Mouse (Mus musculus): ENCODE results near the gene Thsd4. TPM values are rescaled to one million over a fixed set of nuclear protein-coding genes. Genes with fewer than 3 reads are reported as not detected.

Thsd4 gene
- polyA plus RNA-seq, 1 experiment from 2014 or later: 21.1 TPM

GRCm38 (mm10) chr9:60364166-60364781, 157.6 kb downstream of the Thsd4 start:
- Histone ChIP-seq H3K27me3 (replicated peaks) (no peaks in the 10 kb centered on the region), H3K4me2 (no peak overlapping the region), H3K36me3 (no peaks in the 10 kb centered on the region), H3K27ac (0 out of 2 replicates have a peak overlapping the region, but pooled peaks have one; percentile 18), H3K4me3 (replicated peaks) (no peak overlapping the region), H3K9me3 (no peaks in the 10 kb centered on the region), H3K4me1 (peaks cover 26% of the 10 kb centered on the region), H3K9ac (no peak overlapping the region)
- WGBS: 17% methylated on average over 14 of the region's 14 CpGs
- ATAC-seq (ENCODE audit: insufficient read depth, low FRiP score, low read depth): peak; percentile 77

GRCm38 (mm10) chr9:60352351-60352750, 169.5 kb downstream of the Thsd4 start:
- Histone ChIP-seq H3K4me2 (no peak overlapping the region), H3K4me3 (replicated peaks) (no peak overlapping the region), H3K27me3 (replicated peaks) (no peaks in the 10 kb centered on the region), H3K4me1 (no peaks in the 10 kb centered on the region), H3K36me3 (no peaks in the 10 kb centered on the region), H3K9ac (no peak overlapping the region), H3K27ac (no peak overlapping the region), H3K9me3 (no peaks in the 10 kb centered on the region)
- WGBS: 78% methylated on average over 4 of the region's 4 CpGs
- ATAC-seq (ENCODE audit: insufficient read depth, low FRiP score, low read depth): no peak

GRCm38 (mm10) chr9:60351153-60351552, 170.7 kb downstream of the Thsd4 start:
- H3K4me1 ChIP-seq: no peaks in the 10 kb centered on the region
- no peaks in the 10 kb centered on the region for H3K36me3 ChIP-seq
- no peak overlapping the region for H3K9ac ChIP-seq
- H3K9me3 ChIP-seq: no peaks in the 10 kb centered on the region
- no peaks in the 10 kb centered on the region for H3K27me3 ChIP-seq (replicated peaks)
- ATAC-seq (ENCODE audit: insufficient read depth, low FRiP score, low read depth): no peak
- 86% methylated on average over 6 of the region's 6 CpGs for WGBS
- no peak overlapping the region for H3K4me2 ChIP-seq
- H3K27ac ChIP-seq: no peak overlapping the region
- H3K4me3 ChIP-seq (replicated peaks): no peak overlapping the region

- Histone ChIP-seq H3K27ac (no peak overlapping the region), H3K9me3 (no peaks in the 10 kb centered on the region)
Observed at GRCm38 (mm10) chr9:60336147-60336546, 185.7 kb downstream of the Thsd4 start.

GRCm38 (mm10) chr9:60335455-60335854, 186.4 kb downstream of the Thsd4 start:
- Histone ChIP-seq H3K4me3 (replicated peaks) (no peak overlapping the region), H3K27ac (no peak overlapping the region), H3K4me1 (peaks cover 3% of the 10 kb centered on the region; the same call in 1 of the 2 replicates), H3K36me3 (no peaks in the 10 kb centered on the region), H3K27me3 (replicated peaks) (no peaks in the 10 kb centered on the region), H3K4me2 (no peak overlapping the region), H3K9me3 (no peaks in the 10 kb centered on the region), H3K9ac (no peak overlapping the region)
- WGBS: 83% methylated on average over 6 of the region's 6 CpGs
- no peak for ATAC-seq (ENCODE audit: insufficient read depth, low FRiP score, low read depth)

More at GRCm38 (mm10) chr9:60336147-60336546, 185.7 kb downstream of the Thsd4 start:
- H3K27me3 ChIP-seq (replicated peaks): no peaks in the 10 kb centered on the region
- WGBS: 90% methylated on average over 5 of the region's 5 CpGs
- ATAC-seq (ENCODE audit: insufficient read depth, low FRiP score, low read depth): no peak
- no peaks in the 10 kb centered on the region for H3K36me3 ChIP-seq
- H3K4me1 ChIP-seq: peaks cover 3% of the 10 kb centered on the region; the same call in 1 of the 2 replicates
- H3K9ac ChIP-seq: no peak overlapping the region
- H3K4me2 ChIP-seq: no peak overlapping the region
- H3K4me3 ChIP-seq (replicated peaks): no peak overlapping the region

GRCm38 (mm10) chr9:60329911-60330310, 191.9 kb downstream of the Thsd4 start:
- Histone ChIP-seq H3K36me3 (no peaks in the 10 kb centered on the region), H3K9me3 (no peaks in the 10 kb centered on the region), H3K9ac (no peak overlapping the region), H3K4me1 (peaks cover 4% of the 10 kb centered on the region; the same call in 1 of the 2 replicates), H3K4me3 (replicated peaks) (no peak overlapping the region), H3K27me3 (replicated peaks) (no peaks in the 10 kb centered on the region), H3K27ac (no peak overlapping the region), H3K4me2 (no peak overlapping the region)
- ATAC-seq (ENCODE audit: insufficient read depth, low FRiP score, low read depth): no peak
- 67% methylated on average over 4 of the region's 4 CpGs for WGBS

GRCm38 (mm10) chr9:60324716-60325115, 197.1 kb downstream of the Thsd4 start:
- H3K9ac ChIP-seq: no peak overlapping the region
- ATAC-seq (ENCODE audit: insufficient read depth, low FRiP score, low read depth): no peak
- H3K27me3 ChIP-seq (replicated peaks): no peaks in the 10 kb centered on the region
- WGBS: 89% methylated on average over 2 of the region's 2 CpGs
- no peaks in the 10 kb centered on the region for H3K36me3 ChIP-seq
- H3K9me3 ChIP-seq: no peaks in the 10 kb centered on the region
- H3K4me3 ChIP-seq (replicated peaks): no peak overlapping the region
- H3K4me2 ChIP-seq: no peak overlapping the region
- peaks cover 8% of the 10 kb centered on the region; the same call in 1 of the 2 replicates for H3K4me1 ChIP-seq
- no peak overlapping the region for H3K27ac ChIP-seq

GRCm38 (mm10) chr9:60323435-60323834, 198.4 kb downstream of the Thsd4 start:
- Histone ChIP-seq H3K27ac (no peak overlapping the region), H3K4me2 (no peak overlapping the region), H3K36me3 (no peaks in the 10 kb centered on the region), H3K4me3 (replicated peaks) (no peak overlapping the region), H3K27me3 (replicated peaks) (no peaks in the 10 kb centered on the region), H3K4me1 (0 out of 2 replicates have a peak, but pooled peaks cover 3% of the 10 kb centered on the region), H3K9ac (no peak overlapping the region), H3K9me3 (no peaks in the 10 kb centered on the region)
- ATAC-seq (ENCODE audit: insufficient read depth, low FRiP score, low read depth): no peak
- WGBS: 55% methylated on average over 6 of the region's 6 CpGs

GRCm38 (mm10) chr9:60317291-60317690, 204.6 kb downstream of the Thsd4 start:
- H3K4me3 ChIP-seq (replicated peaks): no peak overlapping the region
- no peaks in the 10 kb centered on the region for H3K27me3 ChIP-seq (replicated peaks)
- no peak for ATAC-seq (ENCODE audit: insufficient read depth, low FRiP score, low read depth)
- no peak overlapping the region for H3K9ac ChIP-seq
- 0 out of 2 replicates have a peak, but pooled peaks cover 17% of the 10 kb centered on the region for H3K4me1 ChIP-seq
- no peak overlapping the region for H3K4me2 ChIP-seq
- WGBS: 81% methylated on average over 8 of the region's 8 CpGs
- H3K27ac ChIP-seq: no peak overlapping the region
- no peaks in the 10 kb centered on the region for H3K9me3 ChIP-seq
- H3K36me3 ChIP-seq: no peaks in the 10 kb centered on the region

GRCm38 (mm10) chr9:60316510-60316909, 205.3 kb downstream of the Thsd4 start:
- H3K36me3 ChIP-seq: no peaks in the 10 kb centered on the region
- H3K27ac ChIP-seq: no peak overlapping the region
- no peak overlapping the region for H3K9ac ChIP-seq
- no peak for ATAC-seq (ENCODE audit: insufficient read depth, low FRiP score, low read depth)
- 42% methylated on average over 5 of the region's 5 CpGs for WGBS
- H3K4me1 ChIP-seq: 0 out of 2 replicates have a peak, but pooled peaks cover 18% of the 10 kb centered on the region
- no peak overlapping the region for H3K4me3 ChIP-seq (replicated peaks)
- no peaks in the 10 kb centered on the region for H3K27me3 ChIP-seq (replicated peaks)
- H3K9me3 ChIP-seq: no peaks in the 10 kb centered on the region
- H3K4me2 ChIP-seq: no peak overlapping the region

- H3K27ac ChIP-seq: no peak overlapping the region
- no peak for ATAC-seq (ENCODE audit: insufficient read depth, low FRiP score, low read depth)
- 41% methylated on average over 5 of the region's 5 CpGs for WGBS
- no peak overlapping the region for H3K9ac ChIP-seq
- no peaks in the 10 kb centered on the region for H3K27me3 ChIP-seq (replicated peaks)
- no peaks in the 10 kb centered on the region for H3K9me3 ChIP-seq
- H3K36me3 ChIP-seq: no peaks in the 10 kb centered on the region
- no peak overlapping the region for H3K4me3 ChIP-seq (replicated peaks)
- no peak overlapping the region for H3K4me2 ChIP-seq
- 0 out of 2 replicates have a peak, but pooled peaks cover 20% of the 10 kb centered on the region for H3K4me1 ChIP-seq
Observed at GRCm38 (mm10) chr9:60315533-60315932, 206.3 kb downstream of the Thsd4 start.

- H3K9me3 ChIP-seq: no peaks in the 10 kb centered on the region
- H3K4me1 ChIP-seq: peaks cover 26% of the 10 kb centered on the region; the same call in 1 of the 2 replicates
- no peak overlapping the region for H3K4me3 ChIP-seq (replicated peaks)
- ATAC-seq (ENCODE audit: insufficient read depth, low FRiP score, low read depth): no peak
- WGBS: 59% methylated on average over 6 of the region's 6 CpGs
- no peaks in the 10 kb centered on the region for H3K36me3 ChIP-seq
- H3K4me2 ChIP-seq: no peak overlapping the region
- H3K27me3 ChIP-seq (replicated peaks): no peaks in the 10 kb centered on the region
- no peak overlapping the region for H3K27ac ChIP-seq
- no peak overlapping the region for H3K9ac ChIP-seq
Observed at GRCm38 (mm10) chr9:60313661-60314060, 208.2 kb downstream of the Thsd4 start.

Measured in stomach, embryonic 15.5 days (tissue).